Mouse (Mus musculus) layer of hippocampus, adult 8-10 months (tissue): ENCODE measurements around the gene Ctnnal1. TPM values are rescaled to one million over a fixed set of nuclear protein-coding genes. Genes with fewer than 3 reads are reported as not detected.

Experiments
- DNase-seq, 2 experiments: peaks; one replicate each; pipeline ENCODE4 v3.0.0; 2022; ENCODE audit warnings: low spot score in 2 of 2
- microRNA-seq, 2 experiments: library from miRNA; unstranded; fragments of <30 nt; microRNA quantifications; one replicate each; pipeline ENCODE4 v1.2.0; 2022
- total RNA-seq, 4 experiments: library from RNA; stranded (reverse); gene quantifications; 2 replicates each; pipeline ENCODE4 v1.2.4; 2022

The Ctnnal1 gene
- total RNA-seq, 4 experiments from 2014 or later: 13.8 to 20.9 (median 16.8) TPM

DNA sequence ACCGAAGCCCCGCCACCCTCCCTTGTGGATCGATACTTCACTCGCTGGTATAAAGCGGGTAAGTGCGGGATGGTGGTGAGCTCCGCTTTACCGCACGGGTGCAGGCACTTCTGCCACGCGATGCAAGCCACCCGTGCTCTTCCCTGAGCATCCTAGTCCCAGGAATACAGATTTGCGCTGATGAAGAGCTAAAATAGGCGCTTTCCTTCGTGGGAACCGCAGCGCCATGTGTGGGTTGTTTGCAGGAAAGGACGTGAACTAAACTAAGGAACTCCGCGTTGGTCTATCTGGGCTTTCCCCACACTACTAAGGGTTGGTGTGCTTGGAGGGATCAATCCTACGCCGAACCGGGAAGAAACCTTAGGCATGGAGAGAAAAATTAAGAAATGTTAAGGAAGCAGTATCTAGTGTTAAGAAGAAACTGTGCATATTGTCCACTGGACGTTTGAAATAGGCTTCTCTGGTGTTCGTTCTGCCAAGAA is 62.3 kb downstream of the Ctnnal1 start:
- no peak for DNase-seq

DNA sequence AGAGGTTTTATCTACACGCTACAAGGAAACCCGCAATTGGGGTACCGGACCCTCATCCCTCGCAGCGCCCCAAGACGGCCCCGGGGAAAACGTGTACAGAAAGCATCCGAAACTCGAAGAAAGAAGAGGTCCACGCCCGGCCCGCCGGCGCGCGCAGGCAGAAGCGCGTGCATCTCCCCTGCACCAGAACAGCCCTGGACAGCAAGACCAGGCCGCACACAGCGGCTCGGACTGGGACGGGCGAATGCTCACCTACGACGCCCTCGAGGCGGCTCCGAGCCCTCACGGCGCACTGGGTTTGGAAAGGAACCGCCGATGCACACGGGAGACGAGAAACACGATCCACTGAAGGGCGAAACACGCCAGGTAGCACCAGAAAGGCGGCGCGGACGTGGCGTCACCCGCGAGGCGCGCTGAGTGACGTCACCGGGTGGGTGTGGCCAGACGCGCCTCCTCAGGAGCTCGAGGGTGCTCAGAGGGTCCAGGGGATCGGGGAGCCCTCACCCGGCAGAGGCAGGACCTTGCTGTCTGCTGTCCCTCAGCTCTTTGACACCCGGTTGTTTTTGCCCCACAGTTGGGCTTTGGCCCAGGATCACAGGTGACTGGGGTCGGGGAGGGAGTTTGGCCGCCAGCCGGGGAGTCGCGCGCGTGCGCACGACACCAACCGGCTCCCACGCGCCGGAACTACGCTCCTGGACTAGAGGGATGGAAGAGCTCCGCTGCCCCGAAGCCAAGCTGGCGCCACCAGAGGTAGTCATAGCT is 62.9 kb downstream of the Ctnnal1 start, which contains the start of the genes Elp1 and Fam206a:
TSS of gene Elp1 (minus strand) at position 425 of the 762 bp plus-strand sequence.
TSS of gene Fam206a (plus strand) at position 439 of the 762 bp plus-strand sequence.
- peak; percentile 89 to 96 for DNase-seq

DNA sequence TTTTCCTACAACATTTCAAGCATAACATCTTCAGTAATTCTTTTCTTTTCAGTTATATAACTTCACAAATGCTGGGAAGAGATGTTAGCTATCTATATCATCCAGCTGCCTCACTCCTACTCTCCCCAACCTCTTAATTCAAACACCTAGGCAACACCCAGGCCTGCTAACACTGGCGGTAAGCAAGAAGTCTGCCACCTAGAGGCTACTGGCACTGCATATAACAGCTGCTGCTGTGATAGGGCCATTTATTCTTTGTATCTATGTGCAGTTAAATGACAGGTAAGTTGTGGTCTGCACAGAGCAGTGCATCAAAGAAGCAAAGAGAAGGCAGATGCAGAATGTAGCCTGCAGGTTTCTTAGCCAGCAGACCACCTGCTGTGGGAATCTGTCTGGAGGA is 73.6 kb downstream of the Ctnnal1 start:
- no peak for DNase-seq

DNA sequence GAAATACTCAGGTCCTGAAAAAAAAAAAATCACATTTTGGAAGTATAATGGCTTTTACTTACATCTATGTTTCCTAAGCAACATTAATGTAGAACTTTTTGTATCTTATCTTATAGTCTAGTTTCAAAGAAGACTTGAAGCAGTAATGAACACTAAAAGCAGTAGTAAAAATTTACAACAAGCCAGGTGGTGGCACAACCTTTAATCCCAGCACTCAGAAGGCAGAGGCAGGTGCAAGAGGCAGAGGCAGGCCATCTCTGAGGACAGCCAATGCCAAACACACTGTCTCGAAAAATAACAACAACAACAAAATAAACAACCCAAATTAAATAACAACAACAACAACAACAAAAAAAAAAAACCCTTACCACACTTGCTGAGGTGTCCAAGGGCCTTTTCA is 93.9 kb downstream of the Ctnnal1 start:
- DNase-seq: no peak

DNA sequence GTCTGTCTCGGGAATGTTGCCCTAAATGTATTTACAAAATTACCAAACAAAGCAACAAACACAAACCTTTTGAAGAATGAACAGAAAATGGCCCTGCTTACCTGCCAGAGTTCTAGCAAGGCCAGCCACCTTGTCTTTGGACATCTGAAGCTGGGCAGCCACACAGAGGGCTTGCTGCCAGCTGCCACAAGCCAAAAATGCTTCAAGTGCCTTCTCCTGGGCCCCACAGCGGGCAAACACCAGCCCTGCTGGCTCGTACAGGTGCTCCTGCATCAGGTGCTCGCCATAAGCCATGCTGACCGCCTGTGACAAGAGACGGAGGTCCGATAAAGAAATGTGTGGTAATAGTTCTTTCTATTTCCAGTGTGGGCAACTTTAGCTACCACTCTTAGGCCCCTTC is 96.1 kb downstream of the Ctnnal1 start:
- DNase-seq: no peak

DNA sequence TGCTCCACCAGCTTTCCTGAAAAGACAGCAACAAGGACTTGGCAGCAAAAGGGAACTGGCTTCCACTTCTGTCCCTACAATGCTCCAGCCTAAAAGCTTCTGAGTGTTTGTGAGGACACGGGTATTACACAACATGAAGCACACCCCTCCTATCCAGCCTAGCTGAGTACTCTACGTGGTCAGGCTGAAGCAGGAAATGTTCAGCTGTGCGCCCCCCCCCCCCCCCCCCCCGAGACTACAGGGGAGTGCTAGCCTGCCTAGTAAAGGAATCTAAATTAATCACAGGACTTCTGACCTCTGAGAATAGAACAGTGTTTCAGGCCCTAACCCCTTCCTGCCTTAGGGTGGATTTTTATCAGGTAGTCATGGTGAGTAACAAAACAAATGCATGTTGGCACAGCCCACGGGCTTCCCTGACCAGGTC is 97.1 kb downstream of the Ctnnal1 start:
- no peak for DNase-seq

Small RNAs within 50 kb of the gene (microRNA-seq; reads per million reads assigned to microRNA genes)
- 21.4 to 24.0 reads per million in 2 experiments for gene Mir32

Other genes starting within 250 kb of the Ctnnal1 start
- gene Gm26657, start 125.1 kb downstream of the Ctnnal1 start, total RNA-seq: not detected
- under 1 TPM in 2 of 4 experiments, not detected in 2; 0.39 to 0.43 TPM for gene Actl7b, start 123.7 kb downstream of the Ctnnal1 start, total RNA-seq
- not detected for gene Actl7a, start 121.8 kb downstream of the Ctnnal1 start, total RNA-seq
- gene Elp1, start 62.9 kb downstream of the Ctnnal1 start, total RNA-seq: 10 to 100 TPM; 57.1 to 81.6 (median 66.7) TPM
- gene Fam206a, start 62.8 kb downstream of the Ctnnal1 start, total RNA-seq: 10 to 100 TPM; 12.6 to 20.5 (median 17.6) TPM
- 10 to 100 TPM; 30.9 to 42.1 (median 33.8) TPM for gene Tmem245, start 82.2 kb upstream of the Ctnnal1 start, total RNA-seq
- 100 to 1,000 TPM; 179 to 224 (median 205) TPM for gene Frrs1l, start 125.2 kb upstream of the Ctnnal1 start, total RNA-seq